ENCODE assay signal across 25 mouse cellular contexts in genomic region chr17:44118231-44118630, GRCm38 (mm10).
"Had no signal": no experiment of that assay in that cellular context is flagged by ENCODE, and none has a peak within 500 bp of the region (broad histone marks: within the 10 kb centered on the region; RNA-seq: fewer than 3 reads in every experiment).

No protein-coding gene starts in this region.

- H3K36me3 ChIP-seq: heart, embryonic 10.5 days; heart, embryonic 12.5 days; intestine, embryonic 15.5 days; limb, embryonic 13.5 days; limb, embryonic 15.5 days; liver, embryonic 12.5 days had no signal

- H3K27me3 ChIP-seq: heart, embryonic 12.5 days; intestine, embryonic 15.5 days; limb, embryonic 13.5 days; limb, embryonic 15.5 days; liver, embryonic 12.5 days had no signal

- H3K4me3 ChIP-seq: gastrocnemius, adult 2 months; heart, embryonic 10.5 days; heart, embryonic 12.5 days; intestine, embryonic 15.5 days; layer of hippocampus, adult 2 months; limb, embryonic 13.5 days; limb, embryonic 15.5 days; liver, embryonic 12.5 days had no signal

- ATAC-seq: hindbrain, embryonic 16.5 days; inflammation-experienced regulatory T-cells, adult 6 months; intestine, embryonic 15.5 days; intestine, postnatal 0 days; liver, embryonic 12.5 days had no signal

- H3K9me3 ChIP-seq: heart, embryonic 10.5 days; heart, embryonic 12.5 days; intestine, embryonic 15.5 days; limb, embryonic 13.5 days; limb, embryonic 15.5 days; liver, embryonic 12.5 days had no signal

- H3K9ac ChIP-seq: heart, embryonic 12.5 days; hindbrain, embryonic 14.5 days; intestine, embryonic 15.5 days; limb, embryonic 13.5 days; limb, embryonic 15.5 days; liver, embryonic 12.5 days; liver, embryonic 14.5 days had no signal

- H3K27ac ChIP-seq: gastrocnemius, adult 2 months; heart, embryonic 10.5 days; hindbrain, embryonic 14.5 days; intestine, embryonic 15.5 days; layer of hippocampus, adult 2 months; limb, embryonic 13.5 days; limb, embryonic 15.5 days; liver, embryonic 12.5 days; liver, embryonic 14.5 days had no signal

- H3K4me2 ChIP-seq: heart, embryonic 12.5 days; hindbrain, embryonic 14.5 days; intestine, embryonic 15.5 days; limb, embryonic 13.5 days; limb, embryonic 15.5 days; liver, embryonic 12.5 days had no signal

- H3K4me1 ChIP-seq: heart, embryonic 10.5 days; heart, embryonic 12.5 days; intestine, embryonic 15.5 days; liver, embryonic 12.5 days had no signal

- DNase-seq: gastrocnemius, adult 2 months; gastrocnemius, postnatal 10 days; gastrocnemius, postnatal 36 days; heart, adult 18-20 months; heart, postnatal 10 days; kidney, adult 18-20 months; kidney, adult 8-10 months; kidney, postnatal 10 days; kidney, postnatal 25 days; kidney, postnatal 4 days; layer of hippocampus, adult 9-11 months; layer of hippocampus, postnatal 36 days; left cerebral cortex, postnatal 4 days had no signal
